Mouse (Mus musculus) liver, embryonic 14.5 days (tissue): ENCODE measurements around the gene Pbrm1.

Source experiments
- CTCF ChIP-seq: IDR thresholded peaks from 2 replicates; pipeline ENCODE4 v1.5.1; 2016; ENCODE audit warnings: antibody characterized with exemption, low read depth, control low read depth
- EP300 ChIP-seq: IDR thresholded peaks from 2 replicates; pipeline ENCODE4 v1.6.1; 2016; ENCODE audit warnings: antibody characterized with exemption, low read depth

- TF ChIP-seq CTCF, result no peak
- TF ChIP-seq EP300, result no peak
Observed at GRCm38 (mm10) chr14:31161638-31162037, 142.7 kb downstream of the Pbrm1 start.
